Mouse (Mus musculus): ENCODE results near the gene Prdx6b. TPM values are rescaled to one million over a fixed set of nuclear protein-coding genes. Genes with fewer than 3 reads are reported as not detected.

Gene Prdx6b
- polyA plus RNA-seq, 1 experiment from 2014 or later = not detected

DNA sequence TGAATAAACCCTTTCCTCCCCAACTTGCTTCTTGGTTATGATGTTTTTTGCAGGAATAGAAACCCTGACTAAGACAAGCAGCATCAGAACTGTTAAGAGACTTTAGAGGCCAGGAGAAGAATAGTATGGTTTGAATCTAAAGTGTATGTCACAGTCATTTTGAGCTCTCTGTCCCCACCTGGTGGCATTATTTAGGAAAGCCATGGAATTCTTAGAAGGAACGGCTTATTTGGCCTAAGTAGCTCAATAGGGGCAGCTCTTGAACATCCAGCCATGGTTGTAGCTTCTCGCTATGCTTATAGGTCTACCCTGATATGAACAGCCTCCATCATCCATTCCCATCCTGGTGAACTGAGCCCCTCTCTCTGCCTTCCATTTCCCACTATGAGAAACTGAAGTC lies 17.1 kb upstream of the Prdx6b start:
- Histone ChIP-seq H3K36me3 (ENCODE audit: control insufficient read depth, insufficient read depth, low read length) (no peaks in the 10 kb centered on the region), H3K4me3 (ENCODE audit: low read depth, low read length) (no peak overlapping the region), H3K4me2 (ENCODE audit: low read depth, low read length, severe bottlenecking) (no peak overlapping the region), H3K4me1 (replicated peaks; ENCODE audit: control insufficient read depth, insufficient read depth, low read length) (no peaks in the 10 kb centered on the region), H3K27ac (ENCODE audit: low read depth, low read length) (no peak overlapping the region), H3K27me3 (ENCODE audit: control insufficient read depth, insufficient read depth, low read length) (no peaks in the 10 kb centered on the region), H3K9me3 (ENCODE audit: control insufficient read depth, low read length) (no peaks in the 10 kb centered on the region), H3K9ac (ENCODE audit: low read length) (no peak overlapping the region)
- 36% methylated on average over 2 of the region's 2 CpGs for WGBS
- ATAC-seq (replicated peaks; ENCODE audit: low FRiP score) = peak; percentile 19; the same call in 1 of the 2 replicates
- DNase-seq (ENCODE audit: low spot score) = no peak

DNA sequence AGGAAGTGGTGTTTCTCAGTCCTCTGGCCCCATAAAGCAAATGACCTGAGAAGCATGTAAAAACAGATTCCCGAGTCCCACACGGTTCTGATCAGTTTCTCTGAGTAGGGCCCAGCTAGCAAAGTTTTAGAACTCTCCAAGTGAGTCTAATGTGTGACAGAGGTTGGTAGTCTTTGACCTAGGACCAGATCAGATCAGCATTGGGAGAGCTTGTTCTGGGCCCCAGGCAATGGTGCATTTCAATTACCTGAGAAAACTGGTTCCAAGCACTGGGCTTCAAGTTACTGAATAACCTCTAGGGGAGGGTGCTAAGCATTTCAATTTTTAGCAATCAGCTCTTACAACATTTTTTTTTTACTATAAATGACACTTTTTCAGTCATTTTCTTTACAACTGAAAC lies 10.1 kb upstream of the Prdx6b start:
- H3K4me3 ChIP-seq (ENCODE audit: low read depth, low read length) = no peak overlapping the region
- ATAC-seq (replicated peaks; ENCODE audit: low FRiP score) (no peak), DNase-seq (ENCODE audit: low spot score) (no peak)
- H3K9ac ChIP-seq (ENCODE audit: low read length) = no peak overlapping the region
- no peak overlapping the region for H3K27ac ChIP-seq (ENCODE audit: low read depth, low read length)
- no peaks in the 10 kb centered on the region for H3K36me3 ChIP-seq (ENCODE audit: control insufficient read depth, insufficient read depth, low read length)
- 86% methylated on average over 2 of the region's 2 CpGs for WGBS
- H3K27me3 ChIP-seq (ENCODE audit: control insufficient read depth, insufficient read depth, low read length) = no peaks in the 10 kb centered on the region
- no peaks in the 10 kb centered on the region for H3K4me1 ChIP-seq (replicated peaks; ENCODE audit: control insufficient read depth, insufficient read depth, low read length)
- H3K4me2 ChIP-seq (ENCODE audit: low read depth, low read length, severe bottlenecking) = no peak overlapping the region
- no peaks in the 10 kb centered on the region for H3K9me3 ChIP-seq (ENCODE audit: control insufficient read depth, low read length)

DNA sequence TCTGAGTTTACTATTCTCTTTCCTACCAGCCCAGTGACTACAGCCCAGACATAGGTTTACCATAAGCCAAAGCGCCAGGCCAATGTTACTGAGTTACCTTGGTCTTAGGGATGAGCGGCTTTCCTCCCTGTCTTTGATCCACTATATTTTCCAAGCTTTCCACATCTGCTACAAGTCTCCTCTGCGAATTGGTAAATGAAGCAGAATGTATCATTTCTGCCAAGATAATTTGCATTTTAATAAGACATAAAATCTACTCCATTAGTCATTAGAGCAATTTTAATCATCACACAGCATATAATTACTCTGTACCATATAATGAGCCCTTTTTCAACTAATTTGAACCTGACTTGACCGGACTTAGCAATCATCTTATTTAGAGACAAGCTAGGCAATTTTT lies 5.9 kb upstream of the Prdx6b start:
- H3K4me3 ChIP-seq (ENCODE audit: low read depth, low read length) = no peak overlapping the region
- 87% methylated on average over 4 of the region's 4 CpGs for WGBS
- no peak for DNase-seq (ENCODE audit: low spot score)
- H3K9ac ChIP-seq (ENCODE audit: low read length) = no peak overlapping the region
- H3K27me3 ChIP-seq (ENCODE audit: control insufficient read depth, insufficient read depth, low read length) = no peaks in the 10 kb centered on the region
- H3K9me3 ChIP-seq (ENCODE audit: control insufficient read depth, low read length) = no peaks in the 10 kb centered on the region
- no peak overlapping the region for H3K27ac ChIP-seq (ENCODE audit: low read depth, low read length)
- no peak for ATAC-seq (replicated peaks; ENCODE audit: low FRiP score)
- no peaks in the 10 kb centered on the region for H3K36me3 ChIP-seq (ENCODE audit: control insufficient read depth, insufficient read depth, low read length)
- no peaks in the 10 kb centered on the region for H3K4me1 ChIP-seq (replicated peaks; ENCODE audit: control insufficient read depth, insufficient read depth, low read length)
- H3K4me2 ChIP-seq (ENCODE audit: low read depth, low read length, severe bottlenecking) = no peak overlapping the region

GRCm38 (mm10) chr2:80298334-80298733 lies 6.1 kb downstream of the Prdx6b start:
- H3K27me3 ChIP-seq (ENCODE audit: control insufficient read depth, insufficient read depth, low read length) = no peaks in the 10 kb centered on the region
- 77% methylated on average over 3 of the region's 3 CpGs for WGBS
- H3K4me2 ChIP-seq (ENCODE audit: low read depth, low read length, severe bottlenecking) = no peak overlapping the region
- no peaks in the 10 kb centered on the region for H3K36me3 ChIP-seq (ENCODE audit: control insufficient read depth, insufficient read depth, low read length)
- H3K27ac ChIP-seq (ENCODE audit: low read depth, low read length) = no peak overlapping the region
- no peak for ATAC-seq (replicated peaks; ENCODE audit: low FRiP score)
- no peaks in the 10 kb centered on the region for H3K4me1 ChIP-seq (replicated peaks; ENCODE audit: control insufficient read depth, insufficient read depth, low read length)
- no peak overlapping the region for H3K9ac ChIP-seq (ENCODE audit: low read length)
- DNase-seq (ENCODE audit: low spot score) = no peak
- no peak overlapping the region for H3K4me3 ChIP-seq (ENCODE audit: low read depth, low read length)
- H3K9me3 ChIP-seq (ENCODE audit: control insufficient read depth, low read length) = no peaks in the 10 kb centered on the region

DNA sequence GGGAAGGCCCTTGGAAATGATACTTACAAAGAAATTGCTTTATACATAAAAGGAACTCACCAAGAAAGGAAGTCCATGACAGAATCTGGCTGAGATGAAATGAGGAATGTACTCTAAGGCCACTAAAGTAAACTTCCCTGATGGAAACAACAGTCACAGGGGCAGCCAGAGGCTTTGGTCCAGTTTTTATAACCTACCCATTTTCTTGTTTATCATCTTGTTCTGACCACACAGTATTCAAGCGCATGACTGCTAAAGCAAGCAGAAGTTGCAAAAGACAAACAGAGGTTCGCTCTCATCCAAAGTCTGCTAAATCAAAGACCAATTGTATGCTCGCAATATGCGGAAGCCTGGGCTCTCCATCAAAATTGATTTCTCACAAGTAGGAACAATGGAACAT lies 8.5 kb downstream of the Prdx6b start:
- Histone ChIP-seq H3K4me3 (ENCODE audit: low read depth, low read length) (no peak overlapping the region), H3K4me1 (replicated peaks; ENCODE audit: control insufficient read depth, insufficient read depth, low read length) (no peaks in the 10 kb centered on the region), H3K4me2 (ENCODE audit: low read depth, low read length, severe bottlenecking) (no peak overlapping the region), H3K36me3 (ENCODE audit: control insufficient read depth, insufficient read depth, low read length) (no peaks in the 10 kb centered on the region), H3K9ac (ENCODE audit: low read length) (no peak overlapping the region), H3K9me3 (ENCODE audit: control insufficient read depth, low read length) (no peaks in the 10 kb centered on the region), H3K27me3 (ENCODE audit: control insufficient read depth, insufficient read depth, low read length) (no peaks in the 10 kb centered on the region), H3K27ac (ENCODE audit: low read depth, low read length) (no peak overlapping the region)
- DNase-seq (ENCODE audit: low spot score) (no peak), ATAC-seq (replicated peaks; ENCODE audit: low FRiP score) (no peak)
- WGBS = 91% methylated on average over 4 of the region's 4 CpGs

- 94% methylated on average over 2 of the region's 2 CpGs for WGBS
- H3K4me3 ChIP-seq (ENCODE audit: low read depth, low read length) = no peak overlapping the region
- no peak overlapping the region for H3K9ac ChIP-seq (ENCODE audit: low read length)
- no peak overlapping the region for H3K4me2 ChIP-seq (ENCODE audit: low read depth, low read length, severe bottlenecking)
- H3K27me3 ChIP-seq (ENCODE audit: control insufficient read depth, insufficient read depth, low read length) = no peaks in the 10 kb centered on the region
- no peaks in the 10 kb centered on the region for H3K4me1 ChIP-seq (replicated peaks; ENCODE audit: control insufficient read depth, insufficient read depth, low read length)
- no peaks in the 10 kb centered on the region for H3K9me3 ChIP-seq (ENCODE audit: control insufficient read depth, low read length)
- H3K36me3 ChIP-seq (ENCODE audit: control insufficient read depth, insufficient read depth, low read length) = no peaks in the 10 kb centered on the region
- no peak overlapping the region for H3K27ac ChIP-seq (ENCODE audit: low read depth, low read length)
- DNase-seq (ENCODE audit: low spot score) (no peak), ATAC-seq (replicated peaks; ENCODE audit: low FRiP score) (no peak)
These were observed 11.7 kb downstream of the Prdx6b start for GRCm38 (mm10) chr2:80303957-80304356.

- H3K9me3 ChIP-seq (ENCODE audit: control insufficient read depth, low read length) = no peaks in the 10 kb centered on the region
- H3K27me3 ChIP-seq (ENCODE audit: control insufficient read depth, insufficient read depth, low read length) = no peaks in the 10 kb centered on the region
- no peak overlapping the region for H3K4me3 ChIP-seq (ENCODE audit: low read depth, low read length)
- DNase-seq (ENCODE audit: low spot score) (no peak), ATAC-seq (replicated peaks; ENCODE audit: low FRiP score) (no peak)
- WGBS = 97% methylated on average over 3 of the region's 3 CpGs
- H3K4me2 ChIP-seq (ENCODE audit: low read depth, low read length, severe bottlenecking) = no peak overlapping the region
- no peaks in the 10 kb centered on the region for H3K36me3 ChIP-seq (ENCODE audit: control insufficient read depth, insufficient read depth, low read length)
- no peak overlapping the region for H3K9ac ChIP-seq (ENCODE audit: low read length)
- no peak overlapping the region for H3K27ac ChIP-seq (ENCODE audit: low read depth, low read length)
- H3K4me1 ChIP-seq (replicated peaks; ENCODE audit: control insufficient read depth, insufficient read depth, low read length) = no peaks in the 10 kb centered on the region
These were observed 15.4 kb downstream of the Prdx6b start for GRCm38 (mm10) chr2:80307701-80308100.

DNA sequence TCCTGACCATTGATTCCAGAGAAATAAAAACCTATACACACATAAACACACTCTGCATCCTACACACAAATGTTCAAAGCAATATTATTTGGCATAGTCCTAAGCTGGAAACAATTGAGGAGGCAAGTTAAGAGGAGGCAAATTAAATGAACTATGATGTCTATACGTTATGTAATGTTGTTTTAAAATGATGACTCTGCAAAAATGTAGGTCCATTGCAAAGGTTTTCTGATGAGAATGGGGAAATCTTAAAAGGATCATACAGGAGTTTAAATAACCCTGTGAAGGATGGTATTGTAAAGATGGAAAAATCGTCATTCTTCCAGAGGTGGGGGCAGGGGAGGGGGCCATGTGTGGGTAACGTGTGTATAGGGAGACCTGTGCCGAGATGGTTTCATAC lies 17.5 kb downstream of the Prdx6b start:
- Histone ChIP-seq H3K4me1 (replicated peaks; ENCODE audit: control insufficient read depth, insufficient read depth, low read length) (no peaks in the 10 kb centered on the region), H3K4me2 (ENCODE audit: low read depth, low read length, severe bottlenecking) (no peak overlapping the region), H3K27ac (ENCODE audit: low read depth, low read length) (no peak overlapping the region), H3K9ac (ENCODE audit: low read length) (no peak overlapping the region), H3K36me3 (ENCODE audit: control insufficient read depth, insufficient read depth, low read length) (no peaks in the 10 kb centered on the region), H3K9me3 (ENCODE audit: control insufficient read depth, low read length) (no peaks in the 10 kb centered on the region), H3K4me3 (ENCODE audit: low read depth, low read length) (no peak overlapping the region), H3K27me3 (ENCODE audit: control insufficient read depth, insufficient read depth, low read length) (no peaks in the 10 kb centered on the region)
- WGBS = 83% methylated on average over 4 of the region's 4 CpGs
- no peak for DNase-seq (ENCODE audit: low spot score)
- no peak for ATAC-seq (replicated peaks; ENCODE audit: low FRiP score)

GRCm38 (mm10) chr2:80310772-80311171 lies 18.5 kb downstream of the Prdx6b start:
- H3K9me3 ChIP-seq (ENCODE audit: control insufficient read depth, low read length) = no peaks in the 10 kb centered on the region
- no peaks in the 10 kb centered on the region for H3K36me3 ChIP-seq (ENCODE audit: control insufficient read depth, insufficient read depth, low read length)
- H3K4me1 ChIP-seq (replicated peaks; ENCODE audit: control insufficient read depth, insufficient read depth, low read length) = no peaks in the 10 kb centered on the region
- WGBS = 80% methylated on average over 4 of the region's 4 CpGs
- no peak overlapping the region for H3K4me2 ChIP-seq (ENCODE audit: low read depth, low read length, severe bottlenecking)
- DNase-seq (ENCODE audit: low spot score) (no peak), ATAC-seq (replicated peaks; ENCODE audit: low FRiP score) (no peak)
- no peak overlapping the region for H3K4me3 ChIP-seq (ENCODE audit: low read depth, low read length)
- H3K27me3 ChIP-seq (ENCODE audit: control insufficient read depth, insufficient read depth, low read length) = no peaks in the 10 kb centered on the region
- H3K9ac ChIP-seq (ENCODE audit: low read length) = no peak overlapping the region
- no peak overlapping the region for H3K27ac ChIP-seq (ENCODE audit: low read depth, low read length)
